Mouse (Mus musculus): Measurements from ENCODE around the gene Gm20388. TPM values are rescaled to one million over a fixed set of nuclear protein-coding genes. Genes with fewer than 3 reads are reported as not detected.

Gm20388 gene
- polyA plus RNA-seq, 1 experiment: 18.7 TPM

- DNase-seq: no peak
- TF ChIP-seq POLR2A (IDR thresholded peaks at IDR 0.05; ENCODE audit: borderline replicate concordance, insufficient read depth, low read length) (no peak), CTCF (IDR thresholded peaks at IDR 0.05; ENCODE audit: borderline replicate concordance, insufficient read depth, low read depth, low read length) (no peak)
- no peaks in the 10 kb centered on the region for H3K27me3 ChIP-seq (ENCODE audit: control insufficient read depth, insufficient read depth, low read length)
- 79% methylated on average over 11 of the region's 11 CpGs for WGBS
- no peak overlapping the region for H3K4me3 ChIP-seq (replicated peaks; ENCODE audit: insufficient read depth, low read depth, low read length)
- peaks cover 10% of the 10 kb centered on the region for H3K4me1 ChIP-seq (ENCODE audit: control insufficient read depth, insufficient read depth, low read length)
- no peak overlapping the region for H3K27ac ChIP-seq (ENCODE audit: insufficient read depth, low read length)
Observed at GRCm38 (mm10) chr8:122350309-122351089, 2439.9 kb downstream of the Gm20388 start.

- no peak overlapping the region for H3K4me3 ChIP-seq (replicated peaks; ENCODE audit: insufficient read depth, low read depth, low read length)
- no peak for DNase-seq
- H3K27me3 ChIP-seq (ENCODE audit: control insufficient read depth, insufficient read depth, low read length): no peaks in the 10 kb centered on the region
- WGBS: 63% methylated on average over 8 of the region's 8 CpGs
- no peak overlapping the region for H3K27ac ChIP-seq (ENCODE audit: insufficient read depth, low read length)
- no peaks in the 10 kb centered on the region for H3K4me1 ChIP-seq (ENCODE audit: control insufficient read depth, insufficient read depth, low read length)
- TF ChIP-seq POLR2A (IDR thresholded peaks at IDR 0.05; ENCODE audit: borderline replicate concordance, insufficient read depth, low read length): no peak
- no peak for TF ChIP-seq CTCF (IDR thresholded peaks at IDR 0.05; ENCODE audit: borderline replicate concordance, insufficient read depth, low read depth, low read length)
Observed at GRCm38 (mm10) chr8:122354157-122354556, 2443.5 kb downstream of the Gm20388 start.

DNA sequence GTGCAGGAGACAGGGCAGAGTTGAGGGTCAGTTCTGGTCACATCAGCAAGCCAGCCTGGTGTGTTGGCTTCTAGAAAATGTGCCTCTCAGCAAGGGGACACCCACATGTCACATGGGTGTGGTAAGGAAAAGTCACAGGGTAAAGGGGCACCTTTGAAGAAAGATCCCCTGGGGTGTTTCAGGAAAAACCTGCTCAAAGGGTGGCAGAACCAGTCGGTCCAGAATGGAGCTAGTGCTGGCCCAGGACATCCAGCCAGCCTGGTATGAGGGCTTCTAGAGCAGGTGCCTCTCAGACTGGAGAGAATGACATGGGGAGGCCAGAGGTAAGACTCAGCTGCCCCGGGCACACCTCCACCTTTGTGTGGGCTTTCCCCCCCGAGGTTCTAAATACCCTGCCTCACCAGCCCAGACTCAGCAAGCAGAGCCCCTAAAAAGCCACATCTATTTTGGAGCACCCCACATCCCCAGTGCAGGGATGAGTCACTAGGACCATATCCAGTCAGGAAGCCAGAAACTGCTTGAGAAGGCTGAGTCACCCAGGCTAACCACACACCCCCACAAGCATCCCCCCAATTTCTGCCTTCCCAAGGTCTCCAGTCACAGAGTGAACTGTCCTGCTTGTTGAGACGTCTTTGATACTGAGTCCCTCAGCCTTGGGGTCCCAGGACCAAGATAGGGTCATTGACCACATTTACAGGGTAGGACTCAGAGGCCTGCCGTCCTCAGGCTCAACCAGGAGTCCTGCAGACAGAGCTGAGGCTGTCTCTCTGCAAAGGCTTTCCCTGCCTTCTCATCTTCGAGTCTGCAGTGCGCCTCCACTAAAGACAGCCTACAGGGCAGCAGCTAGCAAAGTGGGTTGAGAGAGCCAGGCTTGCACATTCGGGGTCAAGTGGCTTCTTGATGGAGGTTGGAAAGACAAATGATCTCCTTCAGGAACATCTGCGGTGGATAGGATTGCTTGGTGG lies 2445.3 kb downstream of the Gm20388 start:
- H3K27ac ChIP-seq (ENCODE audit: insufficient read depth, low read length): no peak overlapping the region
- DNase-seq: no peak
- WGBS: 76% methylated on average over 9 of the region's 9 CpGs
- no peak for TF ChIP-seq POLR2A (IDR thresholded peaks at IDR 0.05; ENCODE audit: borderline replicate concordance, insufficient read depth, low read length)
- no peak for TF ChIP-seq CTCF (IDR thresholded peaks at IDR 0.05; ENCODE audit: borderline replicate concordance, insufficient read depth, low read depth, low read length)
- no peaks in the 10 kb centered on the region for H3K4me1 ChIP-seq (ENCODE audit: control insufficient read depth, insufficient read depth, low read length)
- no peaks in the 10 kb centered on the region for H3K27me3 ChIP-seq (ENCODE audit: control insufficient read depth, insufficient read depth, low read length)
- no peak overlapping the region for H3K4me3 ChIP-seq (replicated peaks; ENCODE audit: insufficient read depth, low read depth, low read length)

DNA sequence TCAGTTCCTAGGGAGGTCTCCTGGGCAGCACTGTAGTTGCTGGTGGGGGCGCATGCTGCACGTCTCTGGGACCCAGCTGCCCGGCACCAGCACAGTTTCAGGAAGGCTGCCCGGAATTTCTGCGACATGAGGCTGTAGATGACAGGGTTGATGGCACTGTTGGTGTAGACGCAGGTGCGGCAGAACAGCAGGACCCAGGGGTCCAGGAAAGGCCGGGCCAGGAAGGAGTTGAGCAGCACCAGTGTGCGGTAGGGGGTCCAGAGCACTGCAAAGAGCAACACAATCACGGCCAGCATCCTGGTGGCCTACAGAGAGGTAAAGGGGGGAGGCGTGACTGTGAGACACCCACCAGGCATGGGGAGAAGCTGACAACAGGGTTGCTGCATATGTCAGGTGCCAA lies 2446.6 kb downstream of the Gm20388 start:
- TF ChIP-seq CTCF (IDR thresholded peaks at IDR 0.05; ENCODE audit: borderline replicate concordance, insufficient read depth, low read depth, low read length) (no peak), POLR2A (IDR thresholded peaks at IDR 0.05; ENCODE audit: borderline replicate concordance, insufficient read depth, low read length) (no peak)
- 43% methylated on average over 11 of the region's 11 CpGs for WGBS
- no peak for DNase-seq
- no peak overlapping the region for H3K27ac ChIP-seq (ENCODE audit: insufficient read depth, low read length)
- no peak overlapping the region for H3K4me3 ChIP-seq (replicated peaks; ENCODE audit: insufficient read depth, low read depth, low read length)
- no peaks in the 10 kb centered on the region for H3K27me3 ChIP-seq (ENCODE audit: control insufficient read depth, insufficient read depth, low read length)
- no peaks in the 10 kb centered on the region for H3K4me1 ChIP-seq (ENCODE audit: control insufficient read depth, insufficient read depth, low read length)

DNA sequence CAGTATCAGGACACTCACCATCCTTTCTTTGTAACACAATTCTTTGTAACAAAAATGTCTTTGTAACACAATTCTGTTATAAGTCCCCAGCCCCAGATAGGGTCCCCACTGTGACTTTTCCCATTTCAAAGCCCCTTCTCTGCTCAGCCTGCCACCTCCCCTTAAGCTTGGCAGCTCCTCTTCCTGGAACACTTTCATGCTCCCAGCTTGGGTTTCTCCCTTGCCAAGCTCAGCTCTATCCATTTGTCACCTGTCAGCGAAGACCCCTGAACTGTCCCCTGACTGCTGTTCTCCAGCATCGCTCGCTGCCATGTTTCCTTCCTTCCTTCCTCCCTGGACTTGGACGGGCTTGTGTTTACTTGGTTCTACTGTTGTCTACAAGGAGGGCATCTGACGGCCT lies 2447.0 kb downstream of the Gm20388 start:
- Histone ChIP-seq H3K4me3 (replicated peaks; ENCODE audit: insufficient read depth, low read depth, low read length) (no peak overlapping the region), H3K27me3 (ENCODE audit: control insufficient read depth, insufficient read depth, low read length) (no peaks in the 10 kb centered on the region), H3K27ac (ENCODE audit: insufficient read depth, low read length) (no peak overlapping the region), H3K4me1 (ENCODE audit: control insufficient read depth, insufficient read depth, low read length) (no peaks in the 10 kb centered on the region)
- TF ChIP-seq POLR2A (IDR thresholded peaks at IDR 0.05; ENCODE audit: borderline replicate concordance, insufficient read depth, low read length) (no peak), CTCF (IDR thresholded peaks at IDR 0.05; ENCODE audit: borderline replicate concordance, insufficient read depth, low read depth, low read length) (no peak)
- WGBS: 69% methylated on average over 5 of the region's 5 CpGs
- no peak for DNase-seq

DNA sequence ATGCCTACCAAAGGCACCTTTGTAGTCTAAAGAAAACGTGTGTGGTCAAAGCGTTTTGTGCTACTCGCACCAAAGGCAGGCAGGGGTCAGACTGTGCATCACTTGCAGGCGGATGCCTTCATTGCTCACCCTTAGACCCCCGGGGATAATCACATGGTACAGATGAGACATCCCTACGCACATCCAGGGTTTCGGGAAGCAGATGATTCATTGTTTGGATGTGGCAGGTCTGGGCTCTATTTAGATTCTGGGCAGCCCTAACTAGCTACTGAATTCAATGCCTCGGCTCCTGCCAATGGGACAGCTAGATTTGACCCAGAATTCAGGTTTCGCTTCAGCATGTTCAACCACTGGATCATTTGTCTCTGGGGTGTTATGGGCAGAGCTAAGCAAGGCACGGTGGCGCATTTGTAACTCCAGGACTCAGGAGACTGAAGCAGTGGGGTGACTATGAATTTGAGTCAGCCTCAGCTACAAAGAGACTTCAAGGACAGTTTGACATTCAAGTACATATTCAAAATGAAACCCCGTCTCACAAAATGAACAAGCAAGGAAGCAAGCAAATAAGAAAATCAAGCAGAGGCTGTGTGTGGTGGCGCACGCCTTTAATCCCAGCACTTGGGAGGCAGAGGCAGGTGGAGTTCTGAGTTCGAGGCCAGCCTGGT lies 2448.6 kb downstream of the Gm20388 start:
- DNase-seq: no peak
- H3K27ac ChIP-seq (ENCODE audit: insufficient read depth, low read length): no peak overlapping the region
- no peaks in the 10 kb centered on the region for H3K4me1 ChIP-seq (ENCODE audit: control insufficient read depth, insufficient read depth, low read length)
- TF ChIP-seq CTCF (IDR thresholded peaks at IDR 0.05; ENCODE audit: borderline replicate concordance, insufficient read depth, low read depth, low read length) (no peak), POLR2A (IDR thresholded peaks at IDR 0.05; ENCODE audit: borderline replicate concordance, insufficient read depth, low read length) (no peak)
- H3K4me3 ChIP-seq (replicated peaks; ENCODE audit: insufficient read depth, low read depth, low read length): no peak overlapping the region
- WGBS: 83% methylated on average over 15 of the region's 15 CpGs
- no peaks in the 10 kb centered on the region for H3K27me3 ChIP-seq (ENCODE audit: control insufficient read depth, insufficient read depth, low read length)

DNA sequence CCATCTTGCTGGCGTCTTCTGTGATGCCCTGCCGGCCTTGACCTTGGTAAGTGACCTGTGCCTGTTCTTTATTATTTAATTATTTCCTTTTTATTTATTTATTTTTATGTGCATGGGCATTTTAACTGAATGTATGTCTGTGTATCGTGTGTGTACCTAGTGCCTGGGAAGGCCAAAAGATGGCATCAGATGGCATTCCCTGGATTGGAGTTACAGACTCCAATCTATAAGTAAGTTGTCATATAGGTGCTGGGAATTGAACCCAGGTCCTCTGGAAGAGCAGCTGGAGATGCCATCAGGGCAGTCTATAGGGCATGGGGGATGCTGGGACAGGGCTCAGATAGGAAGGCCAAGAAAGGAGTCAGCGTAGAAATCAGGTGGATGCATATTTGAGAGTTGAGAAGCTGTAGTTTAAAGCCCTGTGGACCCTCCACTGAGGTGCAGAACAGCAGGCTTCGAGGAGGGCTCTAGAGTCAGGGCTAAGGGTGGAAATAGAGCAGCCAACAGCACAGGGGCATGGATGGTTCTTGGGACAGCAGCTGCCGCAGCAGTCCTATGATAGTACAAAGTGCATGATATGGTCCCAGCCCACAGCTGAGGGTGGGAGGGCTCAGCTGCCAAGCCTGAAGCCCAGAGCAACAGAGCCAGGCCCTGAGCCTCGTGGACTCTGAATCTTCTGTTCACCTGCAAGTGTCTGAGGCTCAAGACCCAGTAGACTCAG lies 2450.2 kb downstream of the Gm20388 start, which contains the start of gene Trhr2:
Gene Trhr2, minus strand, starts transcription at position 51 of the 721 bp plus-strand sequence.
- no peaks in the 10 kb centered on the region for H3K4me1 ChIP-seq (ENCODE audit: control insufficient read depth, insufficient read depth, low read length)
- 71% methylated on average over 7 of the region's 7 CpGs for WGBS
- TF ChIP-seq POLR2A (IDR thresholded peaks at IDR 0.05; ENCODE audit: borderline replicate concordance, insufficient read depth, low read length): no peak
- TF ChIP-seq CTCF (IDR thresholded peaks at IDR 0.05; ENCODE audit: borderline replicate concordance, insufficient read depth, low read depth, low read length): no peak
- no peak within 1 kb of the TSS for H3K4me3 ChIP-seq (replicated peaks; ENCODE audit: insufficient read depth, low read depth, low read length)
- no peak for DNase-seq
- H3K27ac ChIP-seq (ENCODE audit: insufficient read depth, low read length): no peak within 1 kb of the TSS
- no peaks in the 10 kb centered on the region for H3K27me3 ChIP-seq (ENCODE audit: control insufficient read depth, insufficient read depth, low read length)
